Mouse (Mus musculus) v-Abl transformed pro-B cells (cell line): ENCODE data around the gene Vmn2r96.
"Not testable (repeated sequence)": the region's sequence is repeated elsewhere in the genome, so short reads cannot be mapped to it uniquely, and the experiment has no call there.

Experiments used
- in situ Hi-C, 2 experiments: fragments of 400-800 bp; cut with MboI; formaldehyde crosslinking; loops; one replicate each; pipeline ENCODE4 v1.15.1; 2025; ENCODE audit not compliant: unreplicated experiment in 2 of 2

The Vmn2r96 gene

GRCm38 (mm10) chr17:18572851-18573250 is at the start of gene Vmn2r96:
TSS of gene Vmn2r96 (plus strand) at chr17:18573151.
- in situ Hi-C loops, result loop anchor here in 1 of 2 experiments (10.0 to 25.0 kb wide), 2 partner anchors 242 to 389 kb away; no protein-coding TSS in a partner anchor

DNA sequence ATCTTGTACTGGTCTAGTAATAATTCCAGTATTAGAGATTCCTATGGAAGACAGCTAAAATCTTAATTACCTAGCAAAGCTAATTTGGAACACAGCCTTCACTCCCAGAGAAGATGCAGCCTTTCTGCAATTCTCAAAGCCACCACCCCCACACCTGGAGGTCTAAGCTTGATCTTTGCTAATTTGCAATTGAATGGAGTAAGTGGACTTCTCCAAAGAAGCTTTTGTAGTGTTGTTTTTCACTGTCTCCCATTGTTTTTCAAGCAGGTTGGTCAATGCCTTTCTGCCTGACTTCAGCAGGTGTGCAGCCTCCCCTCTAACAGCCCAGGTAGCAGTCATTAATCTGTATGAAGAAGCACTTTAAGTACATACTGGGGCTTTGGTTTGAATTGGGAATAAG is 49.6 kb upstream of the Vmn2r96 start:
- in situ Hi-C loops, result no loop called here

- in situ Hi-C loops, result no loop called here
Observed at GRCm38 (mm10) chr17:18523991-18524390, 49.0 kb upstream of the Vmn2r96 start.

GRCm38 (mm10) chr17:18558212-18559158 is 14.5 kb upstream of the Vmn2r96 start:
- in situ Hi-C loops, result loop anchor here in 1 of 2 experiments (25.0 kb wide), 1 partner anchor 404 kb away; no protein-coding TSS in a partner anchor

GRCm38 (mm10) chr17:18566186-18566585 is 6.8 kb upstream of the Vmn2r96 start:
- in situ Hi-C loops, result loop anchor here in 1 of 2 experiments (25.0 kb wide), 1 partner anchor 396 kb away; no protein-coding TSS in a partner anchor

- in situ Hi-C loops, result not testable (repeated sequence)
Observed at GRCm38 (mm10) chr17:18615151-18615550, 42.2 kb downstream of the Vmn2r96 start.

- in situ Hi-C loops, result no loop called here
Observed at GRCm38 (mm10) chr17:18626532-18626931, 53.6 kb downstream of the Vmn2r96 start.
